Mouse (Mus musculus) layer of hippocampus, adult 9-10 months (tissue): ENCODE measurements around the gene Olfr1321.

Experiments used
- DNase-seq: peaks from one replicate; pipeline ENCODE4 v3.0.0; 2022; ENCODE audit warnings: low spot score

Gene Olfr1321

DNA sequence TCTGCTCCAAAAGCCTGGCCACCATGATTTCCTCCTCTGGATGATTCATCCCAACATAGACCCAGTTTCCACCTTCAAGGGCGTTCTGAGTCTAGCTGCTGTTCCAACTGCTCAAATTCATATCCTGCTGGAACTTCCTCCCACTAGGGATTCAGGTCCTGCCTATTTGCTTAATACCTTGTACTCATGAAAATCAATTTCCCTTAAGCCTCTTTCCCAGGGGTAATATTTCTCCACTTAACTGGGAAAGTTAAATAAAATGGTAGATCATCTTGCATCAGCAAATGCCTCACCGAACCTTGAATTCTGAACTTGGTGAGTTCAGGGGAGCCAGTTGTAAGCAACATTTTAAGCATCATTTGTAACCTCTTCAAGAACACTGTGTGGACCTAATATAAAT, at the start of gene Olfr1321:
TSS of gene Olfr1321 (minus strand) at position 101 of the 400 bp plus-strand sequence.
- no peak for DNase-seq

DNA sequence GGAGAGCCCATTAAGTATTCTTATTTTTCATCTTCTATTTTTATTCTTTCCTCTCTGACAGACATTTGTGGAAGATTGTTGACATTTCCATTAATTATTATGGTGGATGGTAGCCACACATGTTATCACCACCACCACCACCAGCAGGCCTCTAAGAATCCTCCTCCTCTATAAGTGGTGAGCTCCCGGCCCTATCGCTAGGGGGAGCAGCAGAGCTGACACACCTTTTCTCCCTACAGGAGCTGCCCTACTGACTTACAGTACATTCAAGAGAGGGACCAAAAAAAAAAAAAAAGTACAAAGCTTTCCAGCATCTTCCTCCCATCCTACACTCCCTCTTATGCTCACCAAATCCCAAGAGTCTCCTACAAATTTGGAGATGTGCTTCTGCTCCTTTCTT, 36.0 kb upstream of the Olfr1321 start:
- DNase-seq = no peak

DNA sequence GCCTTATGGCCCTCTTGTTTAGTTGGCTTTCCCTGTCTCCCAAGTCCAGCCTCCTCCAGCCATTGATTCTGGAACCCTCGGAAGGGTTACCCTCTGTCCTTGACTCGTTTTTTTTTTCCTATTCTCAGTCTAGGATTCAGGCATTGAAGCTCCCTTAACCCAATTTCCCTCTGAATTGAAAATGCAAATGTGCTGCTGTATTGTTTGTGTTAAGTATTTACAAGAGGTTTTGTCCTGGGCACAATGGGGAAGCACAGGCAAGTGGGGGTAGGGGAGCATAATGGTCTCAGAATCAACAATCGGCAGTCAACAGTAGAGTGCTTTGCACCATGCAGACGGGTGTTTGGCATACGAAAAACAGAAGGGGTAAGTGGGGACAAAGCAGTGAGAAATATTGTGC, 10.3 kb upstream of the Olfr1321 start:
- no peak for DNase-seq
